In the genomic region with DNA sequence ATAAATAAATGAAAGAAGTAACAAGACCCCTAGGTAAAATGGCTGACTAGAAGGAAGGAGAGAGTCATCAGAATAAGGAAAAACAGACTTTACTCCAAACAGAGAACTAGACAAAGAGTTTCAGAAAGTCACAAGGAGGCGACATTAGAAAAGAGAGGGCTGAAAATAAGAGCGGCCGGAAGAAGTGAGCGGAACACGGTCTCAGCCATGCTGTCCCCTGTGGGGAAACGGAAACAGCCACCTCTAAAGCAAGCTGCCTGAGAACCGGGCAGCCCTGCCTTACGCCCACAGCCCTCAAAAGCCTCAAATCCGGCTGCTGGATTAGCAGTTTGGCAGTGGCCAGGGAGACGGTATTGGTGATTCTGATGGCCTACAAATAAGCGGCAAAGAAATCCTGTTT, we compare ENCODE assay signal across 23 mouse cellular contexts. TPM values are rescaled to one million over a fixed set of nuclear protein-coding genes. Genes with fewer than 3 reads are reported as not detected.
DNase-seq lines count a peak whose midpoint lies in the region; TF ChIP-seq lines count a peak whose summit lies in the region.
"Had no signal": no experiment of that assay in that cellular context is flagged by ENCODE, and none has a peak within 500 bp of the region (broad histone marks: within the 10 kb centered on the region; RNA-seq: fewer than 3 reads in every experiment).

No protein-coding gene starts in this region.

- no peaks in the 10 kb centered on the region for H3K9me3 ChIP-seq in heart, embryonic 10.5 days
- H3K9me3 ChIP-seq: embryonic facial prominence, embryonic 12.5 days; embryonic facial prominence, embryonic 15.5 days; heart, embryonic 15.5 days had no signal

- H3K27me3 ChIP-seq in heart, embryonic 10.5 days (ENCODE audit: insufficient read depth, poor library complexity, severe bottlenecking): peaks cover 22% of the 10 kb centered on the region
- H3K27me3 ChIP-seq in spleen, adult 2 months (ENCODE audit: control insufficient read depth, insufficient read depth, low read length): no peaks in the 10 kb centered on the region
- H3K27me3 ChIP-seq in splenic B cell, adult 2 months (ENCODE audit: control insufficient read depth, insufficient read depth, low read length, poor library complexity, severe bottlenecking): no peaks in the 10 kb centered on the region
- H3K27me3 ChIP-seq: embryonic facial prominence, embryonic 12.5 days; embryonic facial prominence, embryonic 15.5 days; heart, embryonic 15.5 days; Patski had no signal

- 70% methylated on average over 11 of the region's 11 CpGs for WGBS in heart, embryonic 10.5 days
- 66% methylated on average over 11 of the region's 11 CpGs for WGBS in spleen, adult 2 months
- 61% methylated on average over 11 of the region's 11 CpGs for WGBS in bone marrow, adult 2 months

- DNase-seq in heart, embryonic 10.5 days (ENCODE audit: low spot score): no peak
- DNase-seq in heart, postnatal 25 days (ENCODE audit: low spot score): no peak
- DNase-seq in spleen, adult 2 months (ENCODE audit: low read depth in 1 of 2, low spot score in 2 of 2): no peak
- DNase-seq in spleen, adult 18-20 months: no peak
- DNase-seq in splenic B cell, adult 2 months (ENCODE audit: low read depth, low spot score): peak; percentile 59
- no peak for DNase-seq in natural killer cell, adult 2 months (ENCODE audit: low spot score in 2 of 2)
- DNase-seq in Muller cell, postnatal 12 days (ENCODE audit: inconsistent ontology term): no peak

- H3K4me1 ChIP-seq in heart, embryonic 10.5 days: 0 out of 2 replicates have a peak, but pooled peaks cover 4% of the 10 kb centered on the region
- no peaks in the 10 kb centered on the region for H3K4me1 ChIP-seq in spleen, adult 2 months (ENCODE audit: control insufficient read depth, insufficient read depth, insufficient read length)
- H3K4me1 ChIP-seq in bone marrow, adult 2 months (ENCODE audit: control insufficient read depth, insufficient read depth, low read length): no peaks in the 10 kb centered on the region; the same call in 1 of the 2 replicates
- H3K4me1 ChIP-seq: embryonic facial prominence, embryonic 12.5 days; embryonic facial prominence, embryonic 15.5 days; heart, embryonic 12.5 days; heart, embryonic 15.5 days had no signal

- intact Hi-C loops in heart, postnatal 25 days (cut with DNase I): loop anchor here (2.0 to 10.0 kb wide), 4 partner anchors 23 to 215 kb away; a partner anchor contains a TSS

- no peak for TF ChIP-seq POLR2A in spleen, adult 2 months (IDR thresholded peaks at IDR 0.05; ENCODE audit: low read depth, low read length)
- no peak for TF ChIP-seq POLR2A in bone marrow, adult 2 months (IDR thresholded peaks at IDR 0.05; ENCODE audit: borderline replicate concordance, control insufficient read depth, low read depth, low read length)

- H3K36me3 ChIP-seq in heart, embryonic 10.5 days: no peaks in the 10 kb centered on the region
- H3K36me3 ChIP-seq in spleen, adult 2 months (ENCODE audit: control insufficient read depth, insufficient read depth, low read length): no peaks in the 10 kb centered on the region
- H3K36me3 ChIP-seq in splenic B cell, adult 2 months (ENCODE audit: control insufficient read depth, insufficient read depth, low read length, poor library complexity, severe bottlenecking): no peaks in the 10 kb centered on the region
- H3K36me3 ChIP-seq: embryonic facial prominence, embryonic 12.5 days; embryonic facial prominence, embryonic 15.5 days; heart, embryonic 12.5 days; heart, embryonic 15.5 days had no signal

- TF ChIP-seq CTCF in spleen, adult 2 months (IDR thresholded peaks at IDR 0.05; ENCODE audit: extremely low read depth, insufficient read depth, insufficient read length, insufficient replicate concordance): no peak
- TF ChIP-seq CTCF in bone marrow, adult 2 months (IDR thresholded peaks at IDR 0.05; ENCODE audit: control insufficient read depth, insufficient read depth, low read length): no peak

- H3K27ac ChIP-seq in heart, embryonic 10.5 days: 0 out of 2 replicates have a peak overlapping the region, but pooled peaks have one; percentile 8
- H3K27ac ChIP-seq in spleen, adult 2 months (ENCODE audit: insufficient read depth, low read length): peak overlapping the region; percentile 79
- H3K27ac ChIP-seq in bone marrow, adult 2 months (ENCODE audit: control insufficient read depth, insufficient read depth, low read depth, low read length, poor library complexity): peak overlapping the region; percentile 33; the same call in 1 of the 2 replicates
- H3K27ac ChIP-seq: embryonic facial prominence, embryonic 12.5 days; embryonic facial prominence, embryonic 15.5 days; gastrocnemius, adult 2 months; heart, embryonic 15.5 days; hindbrain, embryonic 14.5 days; hindbrain, postnatal 0 days had no signal

- H3K4me3 ChIP-seq in heart, embryonic 10.5 days: no peak overlapping the region
- H3K4me3 ChIP-seq in spleen, adult 2 months (ENCODE audit: extremely low read depth, insufficient read depth, insufficient read length): no peak overlapping the region
- H3K4me3 ChIP-seq in bone marrow, adult 2 months (replicated peaks; ENCODE audit: control insufficient read depth, low read depth, low read length): no peak overlapping the region
- H3K4me3 ChIP-seq: embryonic facial prominence, embryonic 12.5 days had no signal

RNA-seq across cellular contexts. Expression of a gene that starts 18.4 kb away (rescaled TPM):
- 0.13 TPM in 1 of 2 replicates, not detected in the other for polyA plus RNA-seq in heart, embryonic 10.5 days (2016; fragmentation: Nextera tagmentation; extraction: Ambion mirVana)
- total RNA-seq in heart, postnatal 25 days (2021): under 1 TPM; 0.13 to 0.28 TPM
- 0.67 and 0.76 TPM in 2 replicates for polyA plus RNA-seq in spleen, adult 2 months (2012; rRNA removed)
- not detected in 2 replicates for polyA plus RNA-seq in bone marrow, adult 2 months (2011; ENCODE audit: insufficient read depth, insufficient read length, low replicate concordance, missing spikeins)
- total RNA-seq: common myeloid progenitor, adult 5-6 weeks; gastrocnemius, adult 2 months had no signal
- polyA plus RNA-seq: cerebellum, adult 2 months; embryonic facial prominence, embryonic 12.5 days; forebrain, embryonic 11.5 days; forebrain, embryonic 14.5 days; forebrain, postnatal 0 days; heart, embryonic 12.5 days; hindbrain, embryonic 11.5 days; hindbrain, embryonic 14.5 days; hindbrain, postnatal 0 days; Patski had no signal

RNA-seq across cellular contexts. Expression of a gene that starts 23.5 kb away (rescaled TPM):
- 0.18 and 0.28 TPM in 2 replicates for polyA plus RNA-seq in heart, embryonic 10.5 days (2016; fragmentation: Nextera tagmentation; extraction: Ambion mirVana)
- 1 to 10 TPM; 2.8 TPM for total RNA-seq in heart, postnatal 25 days (2021)
- 0.61 and 0.78 TPM in 2 replicates for polyA plus RNA-seq in spleen, adult 2 months (2012; rRNA removed)
- 3.2 and 7.3 TPM in 2 replicates for polyA plus RNA-seq in bone marrow, adult 2 months (2011; ENCODE audit: insufficient read depth, insufficient read length, low replicate concordance, missing spikeins)
- total RNA-seq: common myeloid progenitor, adult 5-6 weeks had no signal
- polyA plus RNA-seq: C2C12 had no signal

RNA-seq across cellular contexts. Expression of a gene that starts 49.9 kb away (rescaled TPM):
- polyA plus RNA-seq in heart, embryonic 10.5 days (2016; fragmentation: Nextera tagmentation; extraction: Ambion mirVana): 0.05 TPM in 1 of 2 replicates, not detected in the other
- under 1 TPM; 0.64 to 0.88 TPM for total RNA-seq in heart, postnatal 25 days (2021)
- 0.20 and 0.22 TPM in 2 replicates for polyA plus RNA-seq in spleen, adult 2 months (2012; rRNA removed)
- not detected in 2 replicates for polyA plus RNA-seq in bone marrow, adult 2 months (2011; ENCODE audit: insufficient read depth, insufficient read length, low replicate concordance, missing spikeins)
- total RNA-seq: common myeloid progenitor, adult 5-6 weeks had no signal
- polyA plus RNA-seq: forebrain, embryonic 11.5 days had no signal

Comparison
In these comparisons a context has a peak if more than half of its experiments do, and no peak if none do; other contexts are left out.
1. H3K27ac ChIP-seq: peak in every context shown above with its lines; median percentile 79 in spleen, adult 2 months; 33 in bone marrow, adult 2 months; 8 in heart, embryonic 10.5 days.